Comparison of ENCODE assay signal across 20 mouse cellular contexts in genomic region chr1:170031656-170032055, GRCm38 (mm10).
"Had no signal": no experiment of that assay in that cellular context is flagged by ENCODE, and none has a peak within 500 bp of the region (broad histone marks: within the 10 kb centered on the region; RNA-seq: fewer than 3 reads in every experiment).

No protein-coding gene starts in this region.

- H3K4me1 ChIP-seq: hindbrain, embryonic 15.5 days; intestine, embryonic 15.5 days; limb, embryonic 10.5 days; limb, embryonic 13.5 days; liver, embryonic 12.5 days; liver, embryonic 15.5 days had no signal

- DNase-seq: layer of hippocampus, adult 9-11 months; lung, adult 2 months; lung, postnatal 14 days; lung, postnatal 4 days; midbrain, embryonic 14.5 days; right cerebral cortex, adult 18-20 months; right cerebral cortex, postnatal 14 days; right cerebral cortex, postnatal 4 days; thymus, adult 2 months; thymus, postnatal 14 days; thymus, postnatal 4 days had no signal

- H3K4me3 ChIP-seq: hindbrain, embryonic 15.5 days; intestine, embryonic 15.5 days; layer of hippocampus, adult 2 months; limb, embryonic 10.5 days; limb, embryonic 13.5 days; liver, embryonic 12.5 days; liver, embryonic 15.5 days had no signal

- H3K4me2 ChIP-seq: hindbrain, embryonic 15.5 days; intestine, embryonic 15.5 days; limb, embryonic 13.5 days; liver, embryonic 12.5 days; liver, embryonic 15.5 days; midbrain, embryonic 11.5 days had no signal

- ATAC-seq: intestine, embryonic 15.5 days; liver, embryonic 12.5 days had no signal

- H3K27ac ChIP-seq: hindbrain, embryonic 15.5 days; intestine, embryonic 15.5 days; layer of hippocampus, adult 2 months; limb, embryonic 10.5 days; limb, embryonic 13.5 days; liver, embryonic 12.5 days; liver, embryonic 15.5 days; stomach, postnatal 0 days had no signal

- H3K36me3 ChIP-seq: hindbrain, embryonic 15.5 days; intestine, embryonic 15.5 days; liver, embryonic 12.5 days; liver, embryonic 15.5 days had no signal

- H3K27me3 ChIP-seq: hindbrain, embryonic 15.5 days; intestine, embryonic 15.5 days; limb, embryonic 13.5 days; liver, embryonic 12.5 days; liver, embryonic 15.5 days had no signal

- H3K9ac ChIP-seq: hindbrain, embryonic 15.5 days; intestine, embryonic 15.5 days; limb, embryonic 13.5 days; liver, embryonic 12.5 days; liver, embryonic 15.5 days had no signal

- H3K9me3 ChIP-seq: hindbrain, embryonic 15.5 days; intestine, embryonic 15.5 days; limb, embryonic 10.5 days; liver, embryonic 12.5 days; liver, embryonic 15.5 days had no signal
